Mouse (Mus musculus) liver, embryonic 14.5 days (tissue): ENCODE measurements around the gene Ly75.

Source experiments
- CTCF ChIP-seq: IDR thresholded peaks from 2 replicates; pipeline ENCODE4 v1.5.1; 2016; ENCODE audit warnings: antibody characterized with exemption, low read depth, control low read depth
- EP300 ChIP-seq: IDR thresholded peaks from 2 replicates; pipeline ENCODE4 v1.6.1; 2016; ENCODE audit warnings: antibody characterized with exemption, low read depth

DNA sequence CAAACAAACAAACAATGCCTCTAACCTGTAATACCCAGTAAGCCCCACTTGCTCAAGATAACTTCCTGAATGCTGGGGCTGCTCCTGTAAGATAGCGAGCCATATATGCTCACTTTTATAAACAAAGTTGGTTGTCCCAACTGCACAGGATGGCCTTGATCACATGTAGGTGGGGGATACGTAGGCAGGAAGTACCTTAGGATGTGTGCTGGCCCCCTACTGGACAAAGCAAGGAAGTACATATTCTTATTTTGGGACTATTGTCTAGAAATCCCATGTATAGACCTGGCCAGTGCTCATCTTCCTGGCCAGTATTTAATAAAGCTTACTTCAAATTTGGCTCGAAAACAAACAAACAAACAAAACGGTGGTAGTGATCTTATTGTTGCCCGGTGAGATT lies 59.7 kb downstream of the Ly75 start:
- peak; percentile 73 for TF ChIP-seq CTCF
- TF ChIP-seq EP300: no peak
